13 mouse cellular contexts compared by ENCODE assay signal in genomic region chr2:30787466-30787865, GRCm38 (mm10). TPM values are rescaled to one million over a fixed set of nuclear protein-coding genes. Genes with fewer than 3 reads are reported as not detected.
DNase-seq lines count a peak whose midpoint lies in the region; ATAC-seq lines count a peak whose summit lies in the region.
"Had no signal": no experiment of that assay in that cellular context is flagged by ENCODE, and none has a peak within 500 bp of the region (broad histone marks: within the 10 kb centered on the region; RNA-seq: fewer than 3 reads in every experiment).

No protein-coding gene starts in this region.

- WGBS in hindbrain, embryonic 10.5 days: 56% methylated on average over 4 of the region's 4 CpGs
- 66% methylated on average over 4 of the region's 4 CpGs for WGBS in hindbrain, embryonic 16.5 days
- 65% methylated on average over 4 of the region's 4 CpGs for WGBS in neural tube, embryonic 11.5 days
- 42% methylated on average over 4 of the region's 4 CpGs for WGBS in limb, embryonic 11.5 days
- 63% methylated on average over 4 of the region's 4 CpGs for whole genome bisulfite sequencing in stomach, embryonic 16.5 days

- H3K27ac ChIP-seq in hindbrain, embryonic 10.5 days: peak overlapping the region; percentile 90
- H3K27ac ChIP-seq in hindbrain, embryonic 16.5 days (ENCODE audit: low read depth, low read length): no peak overlapping the region
- peak overlapping the region; percentile 17 for H3K27ac ChIP-seq in neural tube, embryonic 11.5 days (ENCODE audit: low read depth, low read length)
- H3K27ac ChIP-seq in limb, embryonic 11.5 days (replicated peaks; ENCODE audit: low read depth, low read length): 0 out of 2 replicates have a peak overlapping the region, but pooled peaks have one; percentile 3
- H3K27ac ChIP-seq in stomach, embryonic 16.5 days (ENCODE audit: low read length): no peak overlapping the region
- H3K27ac ChIP-seq: embryonic facial prominence, embryonic 15.5 days had no signal

- H3K4me2 ChIP-seq in hindbrain, embryonic 16.5 days (ENCODE audit: low read length): no peak overlapping the region
- H3K4me2 ChIP-seq in neural tube, embryonic 11.5 days (ENCODE audit: low read depth): no peak overlapping the region
- no peak overlapping the region for H3K4me2 ChIP-seq in limb, embryonic 11.5 days (ENCODE audit: low read depth, severe bottlenecking)
- H3K4me2 ChIP-seq in stomach, embryonic 16.5 days (ENCODE audit: low read depth, low read length): no peak overlapping the region
- H3K4me2 ChIP-seq: embryonic facial prominence, embryonic 15.5 days; liver, embryonic 11.5 days had no signal

- no peaks in the 10 kb centered on the region for H3K36me3 ChIP-seq in hindbrain, embryonic 10.5 days
- H3K36me3 ChIP-seq in hindbrain, embryonic 16.5 days (ENCODE audit: control insufficient read depth, insufficient read depth, low read length): no peaks in the 10 kb centered on the region
- H3K36me3 ChIP-seq in neural tube, embryonic 11.5 days (ENCODE audit: control insufficient read depth, insufficient read depth, low read length): no peaks in the 10 kb centered on the region
- H3K36me3 ChIP-seq in limb, embryonic 11.5 days (ENCODE audit: control insufficient read depth, insufficient read depth, low read length): no peaks in the 10 kb centered on the region
- no peaks in the 10 kb centered on the region for H3K36me3 ChIP-seq in stomach, embryonic 16.5 days (ENCODE audit: control insufficient read depth, insufficient read depth, low read length)
- H3K36me3 ChIP-seq: embryonic facial prominence, embryonic 15.5 days had no signal

- H3K4me3 ChIP-seq in hindbrain, embryonic 10.5 days: no peak overlapping the region
- H3K4me3 ChIP-seq in hindbrain, embryonic 16.5 days (ENCODE audit: low read length): no peak overlapping the region
- no peak overlapping the region for H3K4me3 ChIP-seq in neural tube, embryonic 11.5 days (ENCODE audit: low read depth, low read length)
- H3K4me3 ChIP-seq in limb, embryonic 11.5 days (ENCODE audit: low read depth, low read length): no peak overlapping the region
- H3K4me3 ChIP-seq in stomach, embryonic 16.5 days (replicated peaks; ENCODE audit: low read length): no peak overlapping the region
- H3K4me3 ChIP-seq: embryonic facial prominence, embryonic 15.5 days had no signal

- no peaks in the 10 kb centered on the region for H3K27me3 ChIP-seq in hindbrain, embryonic 10.5 days (ENCODE audit: insufficient read depth, poor library complexity, severe bottlenecking)
- no peaks in the 10 kb centered on the region; the same call in 1 of the 2 replicates for H3K27me3 ChIP-seq in hindbrain, embryonic 16.5 days (replicated peaks; ENCODE audit: control insufficient read depth, insufficient read depth, low read length)
- no peaks in the 10 kb centered on the region for H3K27me3 ChIP-seq in neural tube, embryonic 11.5 days (ENCODE audit: control insufficient read depth, insufficient read depth, low read length)
- no peaks in the 10 kb centered on the region for H3K27me3 ChIP-seq in limb, embryonic 11.5 days (ENCODE audit: control insufficient read depth, insufficient read depth, low read length)
- H3K27me3 ChIP-seq in stomach, embryonic 16.5 days (ENCODE audit: control insufficient read depth, insufficient read depth, low read length): no peaks in the 10 kb centered on the region
- H3K27me3 ChIP-seq: embryonic facial prominence, embryonic 15.5 days had no signal

- DNase-seq in hindbrain, embryonic 10.5 days (ENCODE audit: low spot score): no peak
- no peak for DNase-seq in neural tube, embryonic 11.5 days (ENCODE audit: low spot score)
- no peak for DNase-seq in neural tube, embryonic 10.5 days (ENCODE audit: extremely low spot score, low spot score)
- DNase-seq in limb, embryonic 11.5 days (ENCODE audit: low spot score): no peak
- DNase-seq in embryo, embryonic 10.5 days (ENCODE audit: low spot score): no peak
- no peak for DNase-seq in left cerebral cortex, adult 9 months (ENCODE audit: low spot score in 2 of 2)
- DNase-seq: cerebellum, adult 8-10 months; thymus, postnatal 4 days had no signal

- no peak overlapping the region for H3K9ac ChIP-seq in hindbrain, embryonic 16.5 days (ENCODE audit: low read depth, low read length)
- peak overlapping the region; percentile 35 for H3K9ac ChIP-seq in neural tube, embryonic 11.5 days (ENCODE audit: low read length)
- H3K9ac ChIP-seq in limb, embryonic 11.5 days (ENCODE audit: low read length): 0 out of 2 replicates have a peak overlapping the region, but pooled peaks have one; percentile 13
- H3K9ac ChIP-seq in stomach, embryonic 16.5 days (ENCODE audit: low read length): peak overlapping the region; percentile 50; the same call in 1 of the 2 replicates
- H3K9ac ChIP-seq: embryonic facial prominence, embryonic 15.5 days had no signal

- ATAC-seq in hindbrain, embryonic 16.5 days: no peak
- ATAC-seq in neural tube, embryonic 11.5 days (ENCODE audit: insufficient read depth, low FRiP score, low TSS enrichment): no peak
- no peak for ATAC-seq in limb, embryonic 11.5 days (ENCODE audit: insufficient number of reproducible peaks, low FRiP score, low TSS enrichment, low read depth)
- no peak for ATAC-seq in stomach, embryonic 16.5 days (ENCODE audit: insufficient read depth, low FRiP score)
- ATAC-seq: inflammation-experienced regulatory T-cells, adult 6 months had no signal

- H3K4me1 ChIP-seq in hindbrain, embryonic 10.5 days (replicated peaks): peaks cover 82% of the 10 kb centered on the region
- peaks cover 11% of the 10 kb centered on the region for H3K4me1 ChIP-seq in hindbrain, embryonic 16.5 days (ENCODE audit: control insufficient read depth, insufficient read depth, low read depth, low read length)
- H3K4me1 ChIP-seq in neural tube, embryonic 11.5 days (ENCODE audit: control insufficient read depth, insufficient read depth, low read length): peaks cover 21% of the 10 kb centered on the region
- H3K4me1 ChIP-seq in limb, embryonic 11.5 days (ENCODE audit: control insufficient read depth, insufficient read depth, low read length): peaks cover 28% of the 10 kb centered on the region
- peaks cover 23% of the 10 kb centered on the region for H3K4me1 ChIP-seq in stomach, embryonic 16.5 days (ENCODE audit: control insufficient read depth, insufficient read depth, low read length)

- H3K9me3 ChIP-seq in hindbrain, embryonic 10.5 days: no peaks in the 10 kb centered on the region
- no peaks in the 10 kb centered on the region for H3K9me3 ChIP-seq in hindbrain, embryonic 16.5 days (ENCODE audit: control insufficient read depth, low read length)
- no peaks in the 10 kb centered on the region for H3K9me3 ChIP-seq in neural tube, embryonic 11.5 days (ENCODE audit: control insufficient read depth, low read length)
- H3K9me3 ChIP-seq in limb, embryonic 11.5 days (ENCODE audit: control insufficient read depth, low read length): no peaks in the 10 kb centered on the region
- H3K9me3 ChIP-seq in stomach, embryonic 16.5 days (replicated peaks; ENCODE audit: control insufficient read depth, low read length): no peaks in the 10 kb centered on the region
- H3K9me3 ChIP-seq: embryonic facial prominence, embryonic 15.5 days had no signal

RNA-seq across cellular contexts. Expression of gene 1700001O22Rik, which starts 16.0 kb away (rescaled TPM):
- polyA plus RNA-seq in hindbrain, embryonic 10.5 days (2016; fragmentation: Nextera tagmentation; extraction: Ambion mirVana): 3.1 and 3.4 TPM in 2 replicates
- polyA plus RNA-seq in hindbrain, embryonic 16.5 days (2015; fragmentation: Nextera tagmentation; extraction: Ambion mirVana): 1.4 and 1.5 TPM in 2 replicates
- polyA plus RNA-seq in neural tube, embryonic 11.5 days (2014; fragmentation: Nextera tagmentation; extraction: Ambion mirVana): 1.8 and 2.5 TPM in 2 replicates
- 2.6 and 3.9 TPM in 2 replicates for polyA plus RNA-seq in limb, embryonic 11.5 days (2014; fragmentation: Nextera tagmentation; extraction: Ambion mirVana)
- 1.5 and 1.7 TPM in 2 replicates for polyA plus RNA-seq in stomach, embryonic 16.5 days (2015; fragmentation: Nextera tagmentation; extraction: Ambion mirVana)

RNA-seq across cellular contexts. Expression of gene Ntmt1, which starts 20.2 kb away (rescaled TPM):
- polyA plus RNA-seq in hindbrain, embryonic 10.5 days (2016; fragmentation: Nextera tagmentation; extraction: Ambion mirVana): 125 and 134 TPM in 2 replicates
- 99.3 and 108 TPM in 2 replicates for polyA plus RNA-seq in hindbrain, embryonic 16.5 days (2015; fragmentation: Nextera tagmentation; extraction: Ambion mirVana)
- 110 and 111 TPM in 2 replicates for polyA plus RNA-seq in neural tube, embryonic 11.5 days (2014; fragmentation: Nextera tagmentation; extraction: Ambion mirVana)
- 102 and 109 TPM in 2 replicates for polyA plus RNA-seq in limb, embryonic 11.5 days (2014; fragmentation: Nextera tagmentation; extraction: Ambion mirVana)
- 71.5 and 80.0 TPM in 2 replicates for polyA plus RNA-seq in stomach, embryonic 16.5 days (2015; fragmentation: Nextera tagmentation; extraction: Ambion mirVana)

RNA-seq across cellular contexts. Expression of gene Asb6, which starts 42.7 kb away (rescaled TPM):
- 46.1 and 46.5 TPM in 2 replicates for polyA plus RNA-seq in hindbrain, embryonic 10.5 days (2016; fragmentation: Nextera tagmentation; extraction: Ambion mirVana)
- polyA plus RNA-seq in hindbrain, embryonic 16.5 days (2015; fragmentation: Nextera tagmentation; extraction: Ambion mirVana): 44.9 and 47.2 TPM in 2 replicates
- 32.3 and 36.9 TPM in 2 replicates for polyA plus RNA-seq in neural tube, embryonic 11.5 days (2014; fragmentation: Nextera tagmentation; extraction: Ambion mirVana)
- polyA plus RNA-seq in limb, embryonic 11.5 days (2014; fragmentation: Nextera tagmentation; extraction: Ambion mirVana): 38.7 and 40.4 TPM in 2 replicates
- polyA plus RNA-seq in stomach, embryonic 16.5 days (2015; fragmentation: Nextera tagmentation; extraction: Ambion mirVana): 28.0 and 30.0 TPM in 2 replicates

RNA-seq across cellular contexts. Expression of gene Prrx2, which starts 47.3 kb away (rescaled TPM):
- 40.6 and 43.3 TPM in 2 replicates for polyA plus RNA-seq in hindbrain, embryonic 10.5 days (2016; fragmentation: Nextera tagmentation; extraction: Ambion mirVana)
- 2.3 and 2.5 TPM in 2 replicates for polyA plus RNA-seq in hindbrain, embryonic 16.5 days (2015; fragmentation: Nextera tagmentation; extraction: Ambion mirVana)
- polyA plus RNA-seq in neural tube, embryonic 11.5 days (2014; fragmentation: Nextera tagmentation; extraction: Ambion mirVana): 8.9 and 13.8 TPM in 2 replicates
- 138 and 155 TPM in 2 replicates for polyA plus RNA-seq in limb, embryonic 11.5 days (2014; fragmentation: Nextera tagmentation; extraction: Ambion mirVana)
- 3.5 and 3.9 TPM in 2 replicates for polyA plus RNA-seq in stomach, embryonic 16.5 days (2015; fragmentation: Nextera tagmentation; extraction: Ambion mirVana)
- polyA plus RNA-seq: inflammation-experienced regulatory T-cells, adult 6 months had no signal

Comparison
In these comparisons a context has a peak if more than half of its experiments do, and no peak if none do; other contexts are left out.
1. H3K27ac ChIP-seq: peak in hindbrain, embryonic 10.5 days (single experiment), neural tube, embryonic 11.5 days (single experiment) and limb, embryonic 11.5 days (single experiment); none in hindbrain, embryonic 16.5 days (single experiment) and stomach, embryonic 16.5 days (single experiment).